Mouse (Mus musculus) gastrocnemius, adult 2 months (tissue): ENCODE measurements around the gene Peli1. TPM values are rescaled to one million over a fixed set of nuclear protein-coding genes. Genes with fewer than 3 reads are reported as not detected.
"Not testable (repeated sequence)": the region's sequence is repeated elsewhere in the genome, so short reads cannot be mapped to it uniquely, and the experiment has no call there.

ENCODE experiments used
- DNase-seq: peaks from one replicate; pipeline ENCODE4 v3.0.0; 2022
- H3K27ac ChIP-seq: fragments of 200-600 bp; 2 replicates; pipeline ENCODE4 v1.8.1; 2022; ENCODE audit warnings: mild to moderate bottlenecking
- H3K4me3 ChIP-seq: fragments of 200-600 bp; 2 replicates; pipeline ENCODE4 v1.8.1; 2022; ENCODE audit warnings: mild to moderate bottlenecking, moderate library complexity
- CTCF ChIP-seq: fragments of 200-600 bp; IDR thresholded peaks from 2 replicates; pipeline ENCODE4 v1.8.1; 2022; ENCODE audit warnings: antibody characterized with exemption, mild to moderate bottlenecking, moderate library complexity
- intact Hi-C: fragments of 180-260 bp; cut with DNase I; formaldehyde crosslinking; loops from one replicate; pipeline ENCODE4 v1.15.1; 2025
- total RNA-seq, 2 experiments: library from RNA; stranded (reverse); gene quantifications; 2 replicates each; pipeline ENCODE4 v1.2.3; 2021

The Peli1 gene
- total RNA-seq, 2 experiments from 2014 or later, result 12.0 to 12.1 TPM

- Histone ChIP-seq H3K27ac (no peak overlapping the region), H3K4me3 (no peak overlapping the region)
- intact Hi-C loops, result no loop called here
- no peak for TF ChIP-seq CTCF
- no peak for DNase-seq
These were observed 75.5 kb downstream of the Peli1 start for GRCm38 (mm10) chr11:21166495-21167096.

GRCm38 (mm10) chr11:21168828-21169607 lies 77.9 kb downstream of the Peli1 start:
- no peak for DNase-seq
- H3K4me3 ChIP-seq, result no peak overlapping the region
- TF ChIP-seq CTCF, result no peak
- intact Hi-C loops, result no loop called here
- H3K27ac ChIP-seq, result no peak overlapping the region

- intact Hi-C loops, DNase-seq, H3K4me3 ChIP-seq, H3K27ac ChIP-seq: not testable (repeated sequence)
These were observed 78.4 kb downstream of the Peli1 start for GRCm38 (mm10) chr11:21169608-21169860.

- TF ChIP-seq CTCF, result no peak
- H3K27ac ChIP-seq, result no peak overlapping the region
- no peak for DNase-seq
- no peak overlapping the region for H3K4me3 ChIP-seq
- intact Hi-C loops, result no loop called here
These were observed 81.2 kb downstream of the Peli1 start for GRCm38 (mm10) chr11:21172281-21172680.

GRCm38 (mm10) chr11:21173926-21174325 lies 82.8 kb downstream of the Peli1 start:
- no peak for DNase-seq
- intact Hi-C loops, result no loop called here
- Histone ChIP-seq H3K4me3 (no peak overlapping the region), H3K27ac (no peak overlapping the region)
- TF ChIP-seq CTCF, result no peak

GRCm38 (mm10) chr11:21174396-21174795 lies 83.3 kb downstream of the Peli1 start:
- DNase-seq, result peak; percentile 29
- no peak overlapping the region for H3K27ac ChIP-seq
- intact Hi-C loops, result no loop called here
- no peak overlapping the region for H3K4me3 ChIP-seq
- TF ChIP-seq CTCF, result no peak

GRCm38 (mm10) chr11:21175063-21175462 lies 84.0 kb downstream of the Peli1 start:
- no peak overlapping the region for H3K27ac ChIP-seq
- no peak for TF ChIP-seq CTCF
- H3K4me3 ChIP-seq, result no peak overlapping the region
- intact Hi-C loops, result no loop called here
- DNase-seq, result no peak

- no peak for TF ChIP-seq CTCF
- Histone ChIP-seq H3K4me3 (no peak overlapping the region), H3K27ac (no peak overlapping the region)
- no peak for DNase-seq
- intact Hi-C loops, result no loop called here
These were observed 85.4 kb downstream of the Peli1 start for GRCm38 (mm10) chr11:21176491-21176890.

- peak; percentile 71 for TF ChIP-seq CTCF
- peak; percentile 33 for DNase-seq
- Histone ChIP-seq H3K4me3 (no peak overlapping the region), H3K27ac (no peak overlapping the region)
- intact Hi-C loops, result loop anchor here (1.0 kb wide), 2 partner anchors 263 to 384 kb away; no protein-coding TSS in a partner anchor
These were observed 87.3 kb downstream of the Peli1 start for GRCm38 (mm10) chr11:21178343-21178742.

GRCm38 (mm10) chr11:21178998-21179645 lies 88.0 kb downstream of the Peli1 start:
- H3K27ac ChIP-seq, result no peak overlapping the region
- H3K4me3 ChIP-seq, result no peak overlapping the region
- no peak for DNase-seq
- TF ChIP-seq CTCF, result no peak
- intact Hi-C loops, result loop anchor here (1.0 kb wide), 2 partner anchors 264 to 385 kb away; no protein-coding TSS in a partner anchor

GRCm38 (mm10) chr11:21179873-21180272 lies 88.8 kb downstream of the Peli1 start:
- H3K27ac ChIP-seq, H3K4me3 ChIP-seq, DNase-seq, intact Hi-C loops: not testable (repeated sequence)

GRCm38 (mm10) chr11:21180650-21181049 lies 89.6 kb downstream of the Peli1 start:
- no peak for DNase-seq
- intact Hi-C loops, result no loop called here
- Histone ChIP-seq H3K4me3 (no peak overlapping the region), H3K27ac (no peak overlapping the region)
- no peak for TF ChIP-seq CTCF

- intact Hi-C loops, result no loop called here
- no peak overlapping the region for H3K4me3 ChIP-seq
- no peak overlapping the region for H3K27ac ChIP-seq
- TF ChIP-seq CTCF, result no peak
- DNase-seq, result no peak
These were observed 90.5 kb downstream of the Peli1 start for GRCm38 (mm10) chr11:21181616-21182015.
